Mouse (Mus musculus): ENCODE data around the gene Ascc3.

GRCm38 (mm10) chr10:50763457-50764310 lies 171.2 kb downstream of the Ascc3 start:
- no peak for TF ChIP-seq CTCF (IDR thresholded peaks at IDR 0.05; ENCODE audit: low read depth)
- no peak for TF ChIP-seq EP300 (IDR thresholded peaks at IDR 0.05; ENCODE audit: low read depth)

Measured in heart, postnatal 0 days (tissue).